Mouse (Mus musculus): ENCODE data around the gene Ren1. TPM values are rescaled to one million over a fixed set of nuclear protein-coding genes. Genes with fewer than 3 reads are reported as not detected.
"Not testable (repeated sequence)": the region's sequence is repeated elsewhere in the genome, so short reads cannot be mapped to it uniquely, and the experiment has no call there.

The Ren1 gene
- polyA plus RNA-seq, 1 experiment from 2014 or later: 0.88 TPM

DNA sequence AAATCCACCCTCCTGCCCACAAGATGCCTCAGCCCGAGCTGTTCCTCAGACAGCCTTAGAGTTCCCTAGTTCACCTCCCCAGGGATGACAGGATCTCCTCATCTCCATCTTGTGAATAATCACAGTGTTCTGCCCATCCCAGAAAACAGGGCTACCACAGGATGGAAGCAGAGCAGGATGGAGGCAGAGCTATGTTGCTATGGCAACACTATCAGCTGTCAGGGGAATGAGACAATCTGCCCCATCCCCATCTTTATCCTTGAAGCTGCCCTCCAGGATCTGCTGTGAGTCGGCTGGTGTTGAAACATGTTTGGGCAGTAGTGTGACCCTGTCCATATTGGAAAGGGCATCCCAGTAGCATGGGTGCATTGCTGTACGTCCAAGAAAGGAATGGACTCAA, 19.2 kb upstream of the Ren1 start:
- TF ChIP-seq EP300 (IDR thresholded peaks at IDR 0.05; ENCODE audit: low read depth) (no peak), CTCF (IDR thresholded peaks at IDR 0.05; ENCODE audit: low read depth) (no peak)
- no peak overlapping the region for H3K4me2 ChIP-seq (ENCODE audit: low read depth, low read length)
- 60% methylated on average over 3 of the region's 3 CpGs for WGBS (ENCODE audit: insufficient replicate concordance)
- peaks cover 9% of the 10 kb centered on the region; the same call in 1 of the 2 replicates for H3K4me1 ChIP-seq (ENCODE audit: insufficient read depth)
- H3K27me3 ChIP-seq (ENCODE audit: insufficient read depth, low read length): peaks cover 12% of the 10 kb centered on the region
- no peaks in the 10 kb centered on the region for H3K9me3 ChIP-seq (ENCODE audit: low read length)
- H3K27ac ChIP-seq (ENCODE audit: low read depth): no peak overlapping the region
- H3K36me3 ChIP-seq (replicated peaks; ENCODE audit: insufficient read depth, low read length): no peaks in the 10 kb centered on the region
- DNase-seq (no peak), ATAC-seq (no peak)
- H3K4me3 ChIP-seq (ENCODE audit: low read depth, low read length): no peak overlapping the region
- no peak overlapping the region for H3K9ac ChIP-seq (replicated peaks)

GRCm38 (mm10) chr1:133332656-133333430, 17.5 kb upstream of the Ren1 start:
- H3K9me3 ChIP-seq (ENCODE audit: low read length): no peaks in the 10 kb centered on the region
- ATAC-seq: no peak
- peaks cover 12% of the 10 kb centered on the region for H3K27me3 ChIP-seq (ENCODE audit: insufficient read depth, low read length)
- no peak overlapping the region for H3K4me2 ChIP-seq (ENCODE audit: low read depth, low read length)
- no peak for DNase-seq
- TF ChIP-seq EP300 (IDR thresholded peaks at IDR 0.05; ENCODE audit: low read depth) (no peak), CTCF (IDR thresholded peaks at IDR 0.05; ENCODE audit: low read depth) (no peak)
- H3K4me1 ChIP-seq (ENCODE audit: insufficient read depth): peaks cover 9% of the 10 kb centered on the region; the same call in 1 of the 2 replicates
- no peaks in the 10 kb centered on the region for H3K36me3 ChIP-seq (replicated peaks; ENCODE audit: insufficient read depth, low read length)
- WGBS (ENCODE audit: insufficient replicate concordance): 83% methylated on average over 11 of the region's 11 CpGs
- H3K27ac ChIP-seq (ENCODE audit: low read depth): no peak overlapping the region
- H3K4me3 ChIP-seq (ENCODE audit: low read depth, low read length): no peak overlapping the region
- H3K9ac ChIP-seq (replicated peaks): no peak overlapping the region

GRCm38 (mm10) chr1:133333937-133334336, 16.4 kb upstream of the Ren1 start:
- Histone ChIP-seq H3K4me3 (ENCODE audit: low read depth, low read length) (no peak overlapping the region), H3K27ac (ENCODE audit: low read depth) (no peak overlapping the region), H3K27me3 (ENCODE audit: insufficient read depth, low read length) (peaks cover 9% of the 10 kb centered on the region), H3K36me3 (replicated peaks; ENCODE audit: insufficient read depth, low read length) (no peaks in the 10 kb centered on the region), H3K9me3 (ENCODE audit: low read length) (no peaks in the 10 kb centered on the region), H3K4me2 (ENCODE audit: low read depth, low read length) (no peak overlapping the region), H3K4me1 (ENCODE audit: insufficient read depth) (peaks cover 7% of the 10 kb centered on the region; the same call in 1 of the 2 replicates), H3K9ac (replicated peaks) (no peak overlapping the region)
- ATAC-seq (no peak), DNase-seq (no peak)
- TF ChIP-seq EP300 (IDR thresholded peaks at IDR 0.05; ENCODE audit: low read depth) (no peak), CTCF (IDR thresholded peaks at IDR 0.05; ENCODE audit: low read depth) (no peak)
- WGBS (ENCODE audit: insufficient replicate concordance): 66% methylated on average over 6 of the region's 6 CpGs

GRCm38 (mm10) chr1:133340403-133340802, 9.9 kb upstream of the Ren1 start:
- ATAC-seq, DNase-seq: not testable (repeated sequence)
- WGBS (ENCODE audit: insufficient replicate concordance): 58% methylated on average over 1 of the region's 1 CpGs

GRCm38 (mm10) chr1:133344357-133344756, 6.0 kb upstream of the Ren1 start:
- H3K4me2 ChIP-seq (ENCODE audit: low read depth, low read length): no peak overlapping the region
- 83% methylated on average over 2 of the region's 2 CpGs for WGBS (ENCODE audit: insufficient replicate concordance)
- no peak overlapping the region for H3K4me3 ChIP-seq (ENCODE audit: low read depth, low read length)
- TF ChIP-seq CTCF (IDR thresholded peaks at IDR 0.05; ENCODE audit: low read depth): no peak
- no peak for TF ChIP-seq EP300 (IDR thresholded peaks at IDR 0.05; ENCODE audit: low read depth)
- no peaks in the 10 kb centered on the region for H3K9me3 ChIP-seq (ENCODE audit: low read length)
- H3K27ac ChIP-seq (ENCODE audit: low read depth): no peak overlapping the region
- ATAC-seq (no peak), DNase-seq (no peak)
- peaks cover 13% of the 10 kb centered on the region for H3K4me1 ChIP-seq (ENCODE audit: insufficient read depth)
- H3K36me3 ChIP-seq (replicated peaks; ENCODE audit: insufficient read depth, low read length): no peaks in the 10 kb centered on the region
- H3K27me3 ChIP-seq (ENCODE audit: insufficient read depth, low read length): no peaks in the 10 kb centered on the region
- H3K9ac ChIP-seq (replicated peaks): no peak overlapping the region

More at GRCm38 (mm10) chr1:133340403-133340802, 9.9 kb upstream of the Ren1 start:
- H3K4me1 ChIP-seq (ENCODE audit: insufficient read depth); H3K4me2 ChIP-seq (ENCODE audit: low read depth, low read length); H3K36me3 ChIP-seq (replicated peaks; ENCODE audit: insufficient read depth, low read length); H3K9me3 ChIP-seq (ENCODE audit: low read length); H3K4me3 ChIP-seq (ENCODE audit: low read depth, low read length); H3K27ac ChIP-seq (ENCODE audit: low read depth); H3K9ac ChIP-seq (replicated peaks); H3K27me3 ChIP-seq (ENCODE audit: insufficient read depth, low read length): not testable (repeated sequence)

GRCm38 (mm10) chr1:133346531-133346930, 3.8 kb upstream of the Ren1 start:
- ATAC-seq (no peak), DNase-seq (no peak)
- H3K4me1 ChIP-seq (ENCODE audit: insufficient read depth): peaks cover 13% of the 10 kb centered on the region
- H3K4me2 ChIP-seq (ENCODE audit: low read depth, low read length): no peak overlapping the region
- no peak for TF ChIP-seq EP300 (IDR thresholded peaks at IDR 0.05; ENCODE audit: low read depth)
- TF ChIP-seq CTCF (IDR thresholded peaks at IDR 0.05; ENCODE audit: low read depth): no peak
- no peaks in the 10 kb centered on the region for H3K9me3 ChIP-seq (ENCODE audit: low read length)
- 75% methylated on average over 9 of the region's 9 CpGs for WGBS (ENCODE audit: insufficient replicate concordance)
- H3K27ac ChIP-seq (ENCODE audit: low read depth): no peak overlapping the region
- H3K27me3 ChIP-seq (ENCODE audit: insufficient read depth, low read length): no peaks in the 10 kb centered on the region
- H3K9ac ChIP-seq (replicated peaks): no peak overlapping the region
- no peaks in the 10 kb centered on the region for H3K36me3 ChIP-seq (replicated peaks; ENCODE audit: insufficient read depth, low read length)
- H3K4me3 ChIP-seq (ENCODE audit: low read depth, low read length): no peak overlapping the region
